In genomic region chr13:48841905-48842592, GRCm38 (mm10) we compare ENCODE assay signal across 12 mouse cellular contexts. TPM values are rescaled to one million over a fixed set of nuclear protein-coding genes. Genes with fewer than 3 reads are reported as not detected.
DNase-seq lines count a peak whose midpoint lies in the region; ATAC-seq lines count a peak whose summit lies in the region.
"Had no signal": no experiment of that assay in that cellular context is flagged by ENCODE, and none has a peak within 500 bp of the region (broad histone marks: within the 10 kb centered on the region; RNA-seq: fewer than 3 reads in every experiment).

No protein-coding gene starts in this region.

- 62% methylated on average over 5 of the region's 5 CpGs for WGBS in intestine, embryonic 16.5 days
- WGBS in stomach, embryonic 16.5 days, result 61% methylated on average over 5 of the region's 5 CpGs

- H3K4me2 ChIP-seq in intestine, embryonic 16.5 days (ENCODE audit: low read depth, low read length), result no peak overlapping the region; the same call in 1 of the 2 replicates
- H3K4me2 ChIP-seq in stomach, embryonic 16.5 days (ENCODE audit: low read depth, low read length), result no peak overlapping the region

- no peak overlapping the region for H3K4me3 ChIP-seq in intestine, embryonic 16.5 days (ENCODE audit: low read length)
- H3K4me3 ChIP-seq in stomach, embryonic 16.5 days (replicated peaks; ENCODE audit: low read length), result no peak overlapping the region
- H3K4me3 ChIP-seq: hindbrain, embryonic 10.5 days; layer of hippocampus, adult 2 months; myocyte had no signal

- DNase-seq in frontal cortex, adult 2 months (ENCODE audit: extremely low spot score in 1 of 2, low spot score in 1 of 2), result no peak
- DNase-seq in thymus, postnatal 0 days (ENCODE audit: low spot score), result peak; percentile 54
- DNase-seq in thymus, adult 18-20 months, result no peak
- DNase-seq in spleen, postnatal 14 days (ENCODE audit: low spot score in 2 of 2), result no peak
- no peak for DNase-seq in right cerebral cortex, adult 2 months (ENCODE audit: low spot score in 2 of 2)
- DNase-seq: gastrocnemius, postnatal 14 days had no signal

- no peaks in the 10 kb centered on the region for H3K9me3 ChIP-seq in intestine, embryonic 16.5 days (ENCODE audit: control insufficient read depth, low read length)
- H3K9me3 ChIP-seq in stomach, embryonic 16.5 days (replicated peaks; ENCODE audit: control insufficient read depth, low read length), result no peaks in the 10 kb centered on the region
- H3K9me3 ChIP-seq: hindbrain, embryonic 10.5 days had no signal

- peaks cover 15% of the 10 kb centered on the region; the same call in 1 of the 2 replicates for H3K4me1 ChIP-seq in intestine, embryonic 16.5 days (ENCODE audit: control insufficient read depth, insufficient read depth, low read length)
- H3K4me1 ChIP-seq in stomach, embryonic 16.5 days (ENCODE audit: control insufficient read depth, insufficient read depth, low read length), result peaks cover 4% of the 10 kb centered on the region; the same call in 1 of the 2 replicates

- peak overlapping the region; percentile 71 for H3K27ac ChIP-seq in intestine, embryonic 16.5 days (ENCODE audit: low read length)
- H3K27ac ChIP-seq in stomach, embryonic 16.5 days (ENCODE audit: low read length), result peak overlapping the region; percentile 70
- H3K27ac ChIP-seq: hindbrain, embryonic 10.5 days; layer of hippocampus, adult 2 months had no signal

- H3K36me3 ChIP-seq in intestine, embryonic 16.5 days (ENCODE audit: control insufficient read depth, insufficient read depth, low read length), result no peaks in the 10 kb centered on the region
- no peaks in the 10 kb centered on the region for H3K36me3 ChIP-seq in stomach, embryonic 16.5 days (ENCODE audit: control insufficient read depth, insufficient read depth, low read length)

- no peaks in the 10 kb centered on the region for H3K27me3 ChIP-seq in intestine, embryonic 16.5 days (replicated peaks; ENCODE audit: control insufficient read depth, insufficient read depth, low read length)
- H3K27me3 ChIP-seq in stomach, embryonic 16.5 days (ENCODE audit: control insufficient read depth, insufficient read depth, low read length), result no peaks in the 10 kb centered on the region

- no peak overlapping the region for H3K9ac ChIP-seq in intestine, embryonic 16.5 days (ENCODE audit: low read depth, low read length)
- H3K9ac ChIP-seq in stomach, embryonic 16.5 days (ENCODE audit: low read length), result no peak overlapping the region; the same call in 1 of the 2 replicates

- ATAC-seq in frontal cortex, adult (ENCODE audit: low TSS enrichment), result peak; percentile 15; the same call in 1 of the 2 replicates
- peak; percentile 81 for ATAC-seq in intestine, embryonic 16.5 days
- peak; percentile 41; the same call in 1 of the 2 replicates for ATAC-seq in stomach, embryonic 16.5 days (ENCODE audit: insufficient read depth, low FRiP score)

RNA-seq across cellular contexts. Expression of gene Phf2, which starts 28.9 kb away (rescaled TPM):
- polyA plus RNA-seq in frontal cortex, adult 2 months (2012; rRNA removed), result 23.2 and 25.1 TPM in 2 replicates
- 11.9 and 13.0 TPM in 2 replicates for polyA plus RNA-seq in thymus, postnatal 0 days (2015; fragmentation: Nextera tagmentation; extraction: Ambion mirVana)
- 3.9 and 4.5 TPM in 2 replicates for polyA plus RNA-seq in intestine, embryonic 16.5 days (2015; fragmentation: Nextera tagmentation; extraction: Ambion mirVana)
- 6.1 and 6.3 TPM in 2 replicates for polyA plus RNA-seq in stomach, embryonic 16.5 days (2015; fragmentation: Nextera tagmentation; extraction: Ambion mirVana)

Comparison
In these comparisons a context has a peak if more than half of its experiments do, and no peak if none do; other contexts are left out.
1. ATAC-seq: peak in every context shown above with its lines; median percentile 81 in intestine, embryonic 16.5 days; 41 in stomach, embryonic 16.5 days; 15 in frontal cortex, adult.